Mouse (Mus musculus) forebrain, embryonic 12.5 days (tissue): ENCODE measurements around the gene S100a14. TPM values are rescaled to one million over a fixed set of nuclear protein-coding genes. Genes with fewer than 3 reads are reported as not detected.

ENCODE experiments used
- ATAC-seq: fragments of 200-750 bp; cut with Nextera tagmentation; 2 replicates; pipeline ENCODE4 v1.8.0; 2017; ENCODE audit warnings: moderate TSS enrichment; ENCODE audit not compliant: low FRiP score
- H3K27ac ChIP-seq: fragments of 300-500 bp; sonication (generic); 2 replicates; pipeline ENCODE4 v1.5.1; 2016; ENCODE audit warnings: mild to moderate bottlenecking
- H3K27me3 ChIP-seq: fragments of 300-500 bp; sonication (generic); 2 replicates; pipeline ENCODE4 v1.6.1; 2016; ENCODE audit warnings: mild to moderate bottlenecking
- H3K36me3 ChIP-seq: fragments of 300-500 bp; sonication (generic); replicated peaks from 2 replicates; pipeline ENCODE4 v1.6.1; 2016; ENCODE audit warnings: mild to moderate bottlenecking
- H3K4me1 ChIP-seq: fragments of 300-500 bp; sonication (generic); 2 replicates; pipeline ENCODE4 v1.6.1; 2016
- H3K4me2 ChIP-seq: fragments of 300-500 bp; sonication (generic); 2 replicates; pipeline ENCODE4 v1.6.1; 2016; ENCODE audit warnings: mild to moderate bottlenecking, moderate library complexity
- H3K4me3 ChIP-seq: fragments of 300-500 bp; sonication (generic); replicated peaks from 2 replicates; pipeline ENCODE4 v1.5.1; 2016; ENCODE audit warnings: mild to moderate bottlenecking
- H3K9ac ChIP-seq: fragments of 300-500 bp; sonication (generic); 2 replicates; pipeline ENCODE4 v1.6.1; 2016; ENCODE audit warnings: mild to moderate bottlenecking
- H3K9me3 ChIP-seq: fragments of 300-500 bp; sonication (generic); 2 replicates; pipeline ENCODE4 v1.6.1; 2016
- WGBS: fragments of 180-500 bp; shearing (Covaris S2); methylation state at CpG from one replicate; pipeline ENCODE4 v1.1.7; 2016; 5-methylcytosine and 5-hydroxymethylcytosine counted together
- polyA plus RNA-seq: library from polyadenylated mRNA; unstranded; fragments of >200 nt; fragmentation: Nextera tagmentation; extraction: Ambion mirVana; gene quantifications from 2 replicates; pipeline ENCODE4 v1.2.1, GENCODE M21; 2016

Gene S100a14
- polyA plus RNA-seq, result 0.19 and 0.24 TPM in 2 replicates

GRCm38 (mm10) chr3:90526580-90526979, at the start of gene S100a14:
Gene S100a14 (plus strand): TSS chr3:90526856.
- H3K36me3 ChIP-seq, result no peaks in the 10 kb centered on the region

GRCm38 (mm10) chr3:90486998-90487397, 39.7 kb upstream of the S100a14 start:
- no peak overlapping the region for H3K4me2 ChIP-seq
- no peak overlapping the region for H3K4me3 ChIP-seq
- no peak for ATAC-seq
- H3K9ac ChIP-seq, result no peak overlapping the region
- H3K27me3 ChIP-seq, result no peaks in the 10 kb centered on the region
- peaks cover 9% of the 10 kb centered on the region for H3K4me1 ChIP-seq
- 86% methylated on average over 5 of the region's 5 CpGs for WGBS
- H3K27ac ChIP-seq, result no peak overlapping the region
- H3K9me3 ChIP-seq, result no peaks in the 10 kb centered on the region
- peaks cover 69% of the 10 kb centered on the region for H3K36me3 ChIP-seq

More at GRCm38 (mm10) chr3:90526580-90526979, at the start of gene S100a14:
- 84% methylated on average over 5 of the region's 5 CpGs for WGBS
- Histone ChIP-seq H3K4me1 (no peaks in the 10 kb centered on the region), H3K27ac (no peak within 1 kb of the TSS), H3K9ac (no peak within 1 kb of the TSS), H3K9me3 (no peaks in the 10 kb centered on the region), H3K4me2 (no peak within 1 kb of the TSS), H3K27me3 (no peaks in the 10 kb centered on the region), H3K4me3 (no peak within 1 kb of the TSS)
- ATAC-seq, result no peak

- WGBS, result 94% methylated on average over 6 of the region's 6 CpGs
- Histone ChIP-seq H3K9me3 (no peaks in the 10 kb centered on the region), H3K36me3 (peaks cover 53% of the 10 kb centered on the region), H3K4me2 (no peak overlapping the region), H3K27ac (no peak overlapping the region), H3K4me1 (peaks cover 9% of the 10 kb centered on the region), H3K27me3 (no peaks in the 10 kb centered on the region), H3K4me3 (no peak overlapping the region), H3K9ac (no peak overlapping the region)
- no peak for ATAC-seq
These were observed 38.1 kb upstream of the S100a14 start for GRCm38 (mm10) chr3:90488576-90488975.

- Histone ChIP-seq H3K27me3 (no peaks in the 10 kb centered on the region), H3K9ac (peak within 1 kb of the TSS; percentile 72), H3K4me1 (peaks cover 9% of the 10 kb centered on the region), H3K9me3 (no peaks in the 10 kb centered on the region), H3K4me3 (peak within 1 kb of the TSS; percentile 66), H3K36me3 (peaks cover 42% of the 10 kb centered on the region), H3K4me2 (peak within 1 kb of the TSS; percentile 63), H3K27ac (peak within 1 kb of the TSS; percentile 38; the same call in 1 of the 2 replicates)
- ATAC-seq, result peak; percentile 98
- under 1% methylated on average over 37 of the region's 37 CpGs for WGBS
These were observed 35.9 kb upstream of the S100a14 start, which contains the start of gene Snapin for GRCm38 (mm10) chr3:90490696-90491256. Gene Snapin (minus strand): TSS chr3:90491033.

GRCm38 (mm10) chr3:90491350-90491749, 35.3 kb upstream of the S100a14 start:
- no peak overlapping the region for H3K27ac ChIP-seq
- no peak overlapping the region for H3K9ac ChIP-seq
- peaks cover 9% of the 10 kb centered on the region for H3K4me1 ChIP-seq
- H3K27me3 ChIP-seq, result no peaks in the 10 kb centered on the region
- WGBS, result 43% methylated on average over 2 of the region's 2 CpGs
- H3K9me3 ChIP-seq, result no peaks in the 10 kb centered on the region
- H3K4me3 ChIP-seq, result no peak overlapping the region
- H3K4me2 ChIP-seq, result no peak overlapping the region
- H3K36me3 ChIP-seq, result peaks cover 42% of the 10 kb centered on the region
- 0 out of 2 replicates have a peak, but pooled peaks have one; percentile 13 for ATAC-seq

- no peaks in the 10 kb centered on the region for H3K9me3 ChIP-seq
- H3K36me3 ChIP-seq, result peaks cover 43% of the 10 kb centered on the region
- no peaks in the 10 kb centered on the region for H3K27me3 ChIP-seq
- no peak overlapping the region for H3K9ac ChIP-seq
- no peak for ATAC-seq
- H3K4me1 ChIP-seq, result peaks cover 9% of the 10 kb centered on the region
- 62% methylated on average over 4 of the region's 4 CpGs for WGBS
- no peak overlapping the region for H3K27ac ChIP-seq
- no peak overlapping the region for H3K4me3 ChIP-seq
- H3K4me2 ChIP-seq, result no peak overlapping the region
These were observed 32.7 kb upstream of the S100a14 start for GRCm38 (mm10) chr3:90493831-90494540.

- WGBS, result 94% methylated on average over 7 of the region's 7 CpGs
- Histone ChIP-seq H3K9me3 (no peaks in the 10 kb centered on the region), H3K27ac (no peak overlapping the region), H3K9ac (no peak overlapping the region), H3K36me3 (peaks cover 58% of the 10 kb centered on the region), H3K27me3 (no peaks in the 10 kb centered on the region), H3K4me1 (no peaks in the 10 kb centered on the region), H3K4me3 (no peak overlapping the region), H3K4me2 (no peak overlapping the region)
- no peak for ATAC-seq
These were observed 30.7 kb upstream of the S100a14 start for GRCm38 (mm10) chr3:90495850-90496525.

GRCm38 (mm10) chr3:90497597-90497996, 29.1 kb upstream of the S100a14 start:
- no peaks in the 10 kb centered on the region for H3K27me3 ChIP-seq
- H3K4me1 ChIP-seq, result no peaks in the 10 kb centered on the region
- no peak overlapping the region for H3K4me2 ChIP-seq
- no peak overlapping the region for H3K4me3 ChIP-seq
- H3K9me3 ChIP-seq, result no peaks in the 10 kb centered on the region
- no peak overlapping the region for H3K27ac ChIP-seq
- H3K9ac ChIP-seq, result no peak overlapping the region
- H3K36me3 ChIP-seq, result peaks cover 74% of the 10 kb centered on the region
- ATAC-seq, result no peak

GRCm38 (mm10) chr3:90503444-90503843, 23.2 kb upstream of the S100a14 start:
- Histone ChIP-seq H3K9ac (no peak overlapping the region), H3K36me3 (peaks cover 88% of the 10 kb centered on the region), H3K27me3 (no peaks in the 10 kb centered on the region), H3K9me3 (no peaks in the 10 kb centered on the region), H3K27ac (no peak overlapping the region), H3K4me2 (no peak overlapping the region), H3K4me3 (no peak overlapping the region), H3K4me1 (peaks cover 14% of the 10 kb centered on the region)
- 75% methylated on average over 4 of the region's 4 CpGs for WGBS
- no peak for ATAC-seq

- Histone ChIP-seq H3K36me3 (peaks cover 71% of the 10 kb centered on the region), H3K4me2 (no peak overlapping the region), H3K27me3 (no peaks in the 10 kb centered on the region), H3K9me3 (no peaks in the 10 kb centered on the region), H3K4me1 (peaks cover 14% of the 10 kb centered on the region), H3K9ac (no peak overlapping the region), H3K27ac (no peak overlapping the region), H3K4me3 (no peak overlapping the region)
- 92% methylated on average over 5 of the region's 5 CpGs for WGBS
- no peak for ATAC-seq
These were observed 21.4 kb upstream of the S100a14 start for GRCm38 (mm10) chr3:90505216-90505615.

GRCm38 (mm10) chr3:90506362-90506761, 20.3 kb upstream of the S100a14 start:
- Histone ChIP-seq H3K9me3 (no peaks in the 10 kb centered on the region), H3K4me3 (no peak overlapping the region), H3K4me1 (peaks cover 14% of the 10 kb centered on the region), H3K27ac (no peak overlapping the region), H3K4me2 (no peak overlapping the region), H3K9ac (no peak overlapping the region), H3K27me3 (no peaks in the 10 kb centered on the region), H3K36me3 (peaks cover 63% of the 10 kb centered on the region)
- 98% methylated on average over 3 of the region's 3 CpGs for WGBS
- ATAC-seq, result no peak

GRCm38 (mm10) chr3:90508287-90508949, 18.2 kb upstream of the S100a14 start:
- H3K4me1 ChIP-seq, result peaks cover 14% of the 10 kb centered on the region
- no peaks in the 10 kb centered on the region for H3K9me3 ChIP-seq
- WGBS, result 5% methylated on average over 20 of the region's 20 CpGs
- peak overlapping the region; percentile 97 for H3K9ac ChIP-seq
- ATAC-seq, result no peak
- peak overlapping the region; percentile 93 for H3K27ac ChIP-seq
- H3K4me3 ChIP-seq, result peak overlapping the region; percentile 91
- peaks cover 43% of the 10 kb centered on the region for H3K36me3 ChIP-seq
- H3K4me2 ChIP-seq, result peak overlapping the region; percentile 83
- peaks cover 18% of the 10 kb centered on the region for H3K27me3 ChIP-seq
